27 mouse cellular contexts compared by ENCODE assay signal in genomic region chrX:140590142-140590541, GRCm38 (mm10). TPM values are rescaled to one million over a fixed set of nuclear protein-coding genes. Genes with fewer than 3 reads are reported as not detected.
DNase-seq lines count a peak whose midpoint lies in the region; ATAC-seq and TF ChIP-seq lines count a peak whose summit lies in the region.
"Had no signal": no experiment of that assay in that cellular context is flagged by ENCODE, and none has a peak within 500 bp of the region (broad histone marks: within the 10 kb centered on the region; RNA-seq: fewer than 3 reads in every experiment).

No protein-coding gene starts in this region.

- no peak overlapping the region for H3K4me2 ChIP-seq in neural tube, embryonic 15.5 days
- H3K4me2 ChIP-seq: embryonic facial prominence, embryonic 13.5 days; forebrain, embryonic 13.5 days; heart, embryonic 15.5 days; hindbrain, embryonic 14.5 days; limb, embryonic 13.5 days; liver, embryonic 13.5 days; lung, embryonic 14.5 days; stomach, embryonic 15.5 days had no signal

- no peaks in the 10 kb centered on the region for H3K9me3 ChIP-seq in neural tube, embryonic 15.5 days (replicated peaks)
- H3K9me3 ChIP-seq: embryonic facial prominence, embryonic 13.5 days; forebrain, embryonic 13.5 days; heart, embryonic 15.5 days; limb, embryonic 13.5 days; liver, embryonic 13.5 days; stomach, embryonic 15.5 days had no signal

- no peaks in the 10 kb centered on the region for H3K36me3 ChIP-seq in neural tube, embryonic 15.5 days
- H3K36me3 ChIP-seq: embryonic facial prominence, embryonic 13.5 days; heart, embryonic 15.5 days; limb, embryonic 13.5 days; liver, embryonic 13.5 days; stomach, embryonic 15.5 days had no signal

- no peak overlapping the region for H3K27ac ChIP-seq in cerebellum, adult 2 months (ENCODE audit: insufficient read depth, low read length)
- H3K27ac ChIP-seq in neural tube, embryonic 15.5 days (replicated peaks) = no peak overlapping the region
- H3K27ac ChIP-seq: embryonic facial prominence, embryonic 13.5 days; forebrain, embryonic 13.5 days; heart, embryonic 15.5 days; hindbrain, embryonic 14.5 days; limb, embryonic 13.5 days; liver, embryonic 13.5 days; stomach, embryonic 15.5 days had no signal

- ATAC-seq in neural tube, embryonic 15.5 days (ENCODE audit: low FRiP score) = no peak
- ATAC-seq: CD4-positive, CD25-positive, alpha-beta regulatory T cell, adult 4 months; forebrain, embryonic 13.5 days; inflammation-experienced regulatory T-cells, adult 6 months; midbrain, embryonic 16.5 days had no signal

- no peak for TF ChIP-seq CTCF in cerebellum, adult 2 months (IDR thresholded peaks at IDR 0.05; ENCODE audit: borderline replicate concordance, insufficient read depth, low read depth, low read length)

- no peak overlapping the region for H3K9ac ChIP-seq in neural tube, embryonic 15.5 days (replicated peaks)
- H3K9ac ChIP-seq: embryonic facial prominence, embryonic 13.5 days; forebrain, embryonic 13.5 days; heart, embryonic 15.5 days; hindbrain, embryonic 14.5 days; limb, embryonic 13.5 days; liver, embryonic 13.5 days; lung, embryonic 14.5 days; stomach, embryonic 15.5 days had no signal

- H3K27me3 ChIP-seq in cerebellum, adult 2 months (ENCODE audit: control insufficient read depth, insufficient read depth, low read length) = no peaks in the 10 kb centered on the region
- H3K27me3 ChIP-seq in neural tube, embryonic 15.5 days (replicated peaks) = peaks cover 37% of the 10 kb centered on the region
- H3K27me3 ChIP-seq: heart, embryonic 15.5 days; stomach, embryonic 15.5 days had no signal

- 54% methylated on average over 2 of the region's 2 CpGs for WGBS in cerebellum, adult 2 months
- 83% methylated on average over 2 of the region's 2 CpGs for WGBS in neural tube, embryonic 15.5 days

- DNase-seq in adrenal gland, adult (ENCODE audit: inconsistent age in 2 of 2, low spot score in 1 of 2) = peak; percentile 50 to 68
- no peak for DNase-seq in adrenal gland, postnatal 10 days
- peak; percentile 35 to 62 for DNase-seq in cerebellum, adult 2 months
- DNase-seq in cerebellum, postnatal 4 days (ENCODE audit: low spot score in 2 of 2) = no peak
- DNase-seq in cerebellum, postnatal 10 days = peak; percentile 17 to 45
- no peak for DNase-seq in right cerebral cortex, postnatal 4 days
- DNase-seq: embryo, embryonic 11 days; gastrocnemius, postnatal 36 days; heart, postnatal 36 days; kidney, adult 18-20 months; kidney, postnatal 4 days; liver, embryonic 13.5 days; lung, embryonic 14.5 days; lung, postnatal 36 days; right cerebral cortex, adult 18-20 months; thymus, postnatal 25 days had no signal

- no peak overlapping the region for H3K4me3 ChIP-seq in cerebellum, adult 2 months (replicated peaks; ENCODE audit: insufficient read depth, low read depth, low read length)
- no peak overlapping the region for H3K4me3 ChIP-seq in neural tube, embryonic 15.5 days (replicated peaks)
- H3K4me3 ChIP-seq: embryonic facial prominence, embryonic 13.5 days; erythroblast, embryonic 14.5 days; forebrain, embryonic 13.5 days; heart, embryonic 15.5 days; limb, embryonic 13.5 days; liver, embryonic 13.5 days; stomach, embryonic 15.5 days had no signal

- H3K4me1 ChIP-seq in cerebellum, adult 2 months (ENCODE audit: control insufficient read depth, insufficient read depth, low read length) = peaks cover 3% of the 10 kb centered on the region; the same call in 1 of the 2 replicates
- no peaks in the 10 kb centered on the region for H3K4me1 ChIP-seq in neural tube, embryonic 15.5 days
- H3K4me1 ChIP-seq: embryonic facial prominence, embryonic 13.5 days; forebrain, embryonic 13.5 days; heart, embryonic 15.5 days; limb, embryonic 13.5 days; liver, embryonic 13.5 days; stomach, embryonic 15.5 days had no signal

- TF ChIP-seq POLR2A in cerebellum, adult 2 months (IDR thresholded peaks at IDR 0.05; ENCODE audit: borderline replicate concordance, insufficient read depth, low read length) = no peak

RNA-seq across cellular contexts. Expression of gene Tsc22d3, which starts 10.3 kb away (rescaled TPM):
- total RNA-seq in adrenal gland, postnatal 10 days (2021) = 100 to 1,000 TPM in 1 of 2 experiments, 10 to 100 TPM in 1; 89.8 to 171 TPM
- 155 and 168 TPM in 2 replicates for polyA plus RNA-seq in cerebellum, adult 2 months (2012; rRNA removed)
- polyA plus RNA-seq in neural tube, embryonic 15.5 days (2015; fragmentation: Nextera tagmentation; extraction: Ambion mirVana) = 128 and 132 TPM in 2 replicates

Comparison
In these comparisons a context has a peak if more than half of its experiments do, and no peak if none do; other contexts are left out.
1. DNase-seq: peak in adrenal gland, adult (2 of 2), cerebellum, adult 2 months (2 of 2) and cerebellum, postnatal 10 days (2 of 2); none in adrenal gland, postnatal 10 days (single experiment), cerebellum, postnatal 4 days (0 of 2) and right cerebral cortex, postnatal 4 days (single experiment).